Mouse (Mus musculus): ENCODE results near the gene Grifin.

The Grifin gene

GRCm38 (mm10) chr5:140589082-140589774 is 24.4 kb upstream of the Grifin start:
- DNase-seq (ENCODE audit: low spot score in 2 of 2): no peak

GRCm38 (mm10) chr5:140583732-140584368 is 19.0 kb upstream of the Grifin start:
- DNase-seq (ENCODE audit: low spot score in 2 of 2): no peak

GRCm38 (mm10) chr5:140582995-140583731 is 18.3 kb upstream of the Grifin start:
- no peak for DNase-seq (ENCODE audit: low spot score in 2 of 2)

- no peak for DNase-seq (ENCODE audit: low spot score in 2 of 2)
Observed at GRCm38 (mm10) chr5:140581569-140581968, 16.7 kb upstream of the Grifin start.

- no peak for DNase-seq (ENCODE audit: low spot score in 2 of 2)
Observed at GRCm38 (mm10) chr5:140579771-140580170, 14.9 kb upstream of the Grifin start.

GRCm38 (mm10) chr5:140579221-140579620 is 14.3 kb upstream of the Grifin start:
- no peak for DNase-seq (ENCODE audit: low spot score in 2 of 2)

- no peak for DNase-seq (ENCODE audit: low spot score in 2 of 2)
Observed at GRCm38 (mm10) chr5:140575381-140575866, 10.6 kb upstream of the Grifin start.

- no peak for DNase-seq (ENCODE audit: low spot score in 2 of 2)
Observed at GRCm38 (mm10) chr5:140572611-140573010, 7.7 kb upstream of the Grifin start.

- DNase-seq (ENCODE audit: low spot score in 2 of 2): no peak
Observed at GRCm38 (mm10) chr5:140571673-140572072, 6.8 kb upstream of the Grifin start.

- no peak for DNase-seq (ENCODE audit: low spot score in 2 of 2)
Observed at GRCm38 (mm10) chr5:140571201-140571600, 6.3 kb upstream of the Grifin start.

GRCm38 (mm10) chr5:140570223-140570870 is 5.5 kb upstream of the Grifin start:
- no peak for DNase-seq (ENCODE audit: low spot score in 2 of 2)

- DNase-seq (ENCODE audit: low spot score in 2 of 2): no peak
Observed at GRCm38 (mm10) chr5:140569032-140569595, 4.2 kb upstream of the Grifin start.

GRCm38 (mm10) chr5:140568321-140568970 is 3.6 kb upstream of the Grifin start:
- peak; percentile 32 to 56 for DNase-seq (ENCODE audit: low spot score in 2 of 2)

- DNase-seq (ENCODE audit: low spot score in 2 of 2): no peak
Observed at GRCm38 (mm10) chr5:140567751-140568150, 2.9 kb upstream of the Grifin start.

- DNase-seq (ENCODE audit: low spot score in 2 of 2): no peak
Observed at GRCm38 (mm10) chr5:140567321-140567720, 2.5 kb upstream of the Grifin start.

- no peak for DNase-seq (ENCODE audit: low spot score in 2 of 2)
Observed at GRCm38 (mm10) chr5:140566271-140566670, 1.4 kb upstream of the Grifin start.

GRCm38 (mm10) chr5:140565856-140566255 is 985 bp upstream of the Grifin start:
- DNase-seq (ENCODE audit: low spot score in 2 of 2): peak in 1 of 2 experiments; percentile 30

- no peak for DNase-seq (ENCODE audit: low spot score in 2 of 2)
Observed at GRCm38 (mm10) chr5:140565451-140565850, 580 bp upstream of the Grifin start.

GRCm38 (mm10) chr5:140562601-140563000 is 2.3 kb downstream of the Grifin start:
- no peak for DNase-seq (ENCODE audit: low spot score in 2 of 2)

GRCm38 (mm10) chr5:140556859-140557258 is 8.0 kb downstream of the Grifin start:
- no peak for DNase-seq (ENCODE audit: low spot score in 2 of 2)

GRCm38 (mm10) chr5:140553719-140554118 is 11.2 kb downstream of the Grifin start:
- DNase-seq (ENCODE audit: low spot score in 2 of 2): no peak
